Mouse (Mus musculus) ES-E14 (cell line): ENCODE measurements around the gene Ropn1l. TPM values are rescaled to one million over a fixed set of nuclear protein-coding genes. Genes with fewer than 3 reads are reported as not detected.

ENCODE experiments used
- DNase-seq: peaks from one replicate; pipeline ENCODE4 v3.0.0-alpha.2; 2013; ENCODE audit warnings: low read depth, low spot score
- H3K27ac ChIP-seq: 2 replicates; pipeline ENCODE4 v1.5.1; 2012; ENCODE audit warnings: low read depth, mild to moderate bottlenecking, low read length, moderate library complexity, mixed read lengths; ENCODE audit not compliant: poor library complexity, insufficient read depth, severe bottlenecking
- H3K36me3 ChIP-seq: 2 replicates; pipeline ENCODE4 v1.6.1; 2012; ENCODE audit warnings: mild to moderate bottlenecking, low read length, moderate library complexity, mixed read lengths; ENCODE audit not compliant: control insufficient read depth, poor library complexity, insufficient read depth, severe bottlenecking
- H3K4me1 ChIP-seq, 2 experiments: fragments of 150-350 bp in 1 of 2; sonication (generic) in 1 of 2; 2 replicates each; pipeline ENCODE4 v1.6.1; 2012; ENCODE audit warnings: low read length in 2 of 2, mild to moderate bottlenecking in 1 of 2, mixed read lengths in 1 of 2; ENCODE audit not compliant: control insufficient read depth in 2 of 2, insufficient read depth in 2 of 2, poor library complexity in 1 of 2
- H3K4me3 ChIP-seq, 2 experiments: fragments of 150-350 bp in 1 of 2; sonication (generic) in 1 of 2; 2 replicates each; pipeline ENCODE4 v1.5.1; 2012; ENCODE audit warnings: low read length in 2 of 2, low read depth in 1 of 2, mild to moderate bottlenecking in 1 of 2, mixed read lengths in 1 of 2; ENCODE audit not compliant: insufficient read depth in 1 of 2, poor library complexity in 1 of 2, severe bottlenecking in 1 of 2
- H3K9ac ChIP-seq: 2 replicates; pipeline ENCODE4 v1.6.1; 2012; ENCODE audit warnings: low read depth, mild to moderate bottlenecking, low read length, mixed read lengths; ENCODE audit not compliant: poor library complexity, insufficient read depth, severe bottlenecking
- H3K9me3 ChIP-seq: fragments of 150-350 bp; sonication (generic); 2 replicates; pipeline ENCODE4 v1.6.1; 2012; ENCODE audit warnings: low read depth, mild to moderate bottlenecking, low read length; ENCODE audit not compliant: control insufficient read depth, insufficient read depth
- CHD2 ChIP-seq: IDR thresholded peaks from 2 replicates; pipeline ENCODE4 v1.6.1; 2014; ENCODE audit warnings: mild to moderate bottlenecking, low read depth, low read length, inconsistent platforms
- HCFC1 ChIP-seq: IDR thresholded peaks from 2 replicates; pipeline ENCODE4 v1.6.1; 2012; ENCODE audit warnings: low read length, inconsistent platforms, borderline replicate concordance; ENCODE audit not compliant: insufficient read depth
- MAFK ChIP-seq: IDR thresholded peaks from 2 replicates; pipeline ENCODE4 v1.6.1; 2014; ENCODE audit warnings: mild to moderate bottlenecking, low read depth, low read length, inconsistent platforms; ENCODE audit not compliant: insufficient read depth
- ZC3H11A ChIP-seq: IDR thresholded peaks from 2 replicates; pipeline ENCODE4 v1.6.1; 2012; ENCODE audit warnings: low read depth, mild to moderate bottlenecking, inconsistent platforms, low read length, borderline replicate concordance
- ZNF384 ChIP-seq: IDR thresholded peaks from 2 replicates; pipeline ENCODE4 v1.6.1; 2012; ENCODE audit warnings: low read depth, low read length, inconsistent platforms
- in situ Hi-C, 2 experiments: fragments of 600-800 bp; cut with MboI; formaldehyde crosslinking; loops; one replicate each; pipeline ENCODE4 v1.15.1; 2025; ENCODE audit warnings: low sequenced_read_pairs in 2 of 2, inconsistent platforms in 1 of 2; ENCODE audit not compliant: unreplicated experiment in 2 of 2
- total RNA-seq: library from RNA; depleted of rRNA; stranded (reverse); fragments of 300-350 nt; gene quantifications from 2 replicates; pipeline ENCODE4 v1.2.3, GENCODE M21; 2012

The Ropn1l gene
- total RNA-seq, 1 experiment = not detected

- Histone ChIP-seq H3K36me3 (no peaks in the 10 kb centered on the region), H3K9me3 (no peaks in the 10 kb centered on the region), H3K4me3 (peak overlapping the region; percentile 47 to 53; a peak in 3 of 4 replicates), H3K27ac (peak overlapping the region; percentile 68; the same call in 1 of the 2 replicates), H3K4me1 (peaks cover 11 to 26% of the 10 kb centered on the region in 2 experiments; a peak in 3 of 4 replicates), H3K9ac (peak overlapping the region; percentile 50; the same call in 1 of the 2 replicates)
- DNase-seq = no peak
- in situ Hi-C loops = loop anchor here in 1 of 2 experiments (10.0 kb wide), 1 partner anchor 93 kb away; no protein-coding TSS in a partner anchor
- TF ChIP-seq HCFC1 = no peak
- no peak for TF ChIP-seq MAFK
- TF ChIP-seq ZC3H11A = no peak
- no peak for TF ChIP-seq CHD2
- no peak for TF ChIP-seq ZNF384
Observed at GRCm38 (mm10) chr15:31417796-31418685, 35.5 kb downstream of the Ropn1l start.

- Histone ChIP-seq H3K9me3 (no peaks in the 10 kb centered on the region), H3K4me3 (peak overlapping the region; percentile 22 to 53; a peak in 2 of 4 replicates), H3K9ac (peak overlapping the region; percentile 50; the same call in 1 of the 2 replicates), H3K4me1 (peaks cover 12 to 26% of the 10 kb centered on the region in 2 experiments; a peak in 3 of 4 replicates), H3K27ac (peak overlapping the region; percentile 68; the same call in 1 of the 2 replicates), H3K36me3 (no peaks in the 10 kb centered on the region)
- in situ Hi-C loops = loop anchor here in 1 of 2 experiments (10.0 kb wide), 1 partner anchor 93 kb away; no protein-coding TSS in a partner anchor
- no peak for TF ChIP-seq ZC3H11A
- no peak for TF ChIP-seq CHD2
- no peak for TF ChIP-seq ZNF384
- TF ChIP-seq MAFK = no peak
- no peak for TF ChIP-seq HCFC1
- no peak for DNase-seq
Observed at GRCm38 (mm10) chr15:31417409-31417795, 36.1 kb downstream of the Ropn1l start.

DNA sequence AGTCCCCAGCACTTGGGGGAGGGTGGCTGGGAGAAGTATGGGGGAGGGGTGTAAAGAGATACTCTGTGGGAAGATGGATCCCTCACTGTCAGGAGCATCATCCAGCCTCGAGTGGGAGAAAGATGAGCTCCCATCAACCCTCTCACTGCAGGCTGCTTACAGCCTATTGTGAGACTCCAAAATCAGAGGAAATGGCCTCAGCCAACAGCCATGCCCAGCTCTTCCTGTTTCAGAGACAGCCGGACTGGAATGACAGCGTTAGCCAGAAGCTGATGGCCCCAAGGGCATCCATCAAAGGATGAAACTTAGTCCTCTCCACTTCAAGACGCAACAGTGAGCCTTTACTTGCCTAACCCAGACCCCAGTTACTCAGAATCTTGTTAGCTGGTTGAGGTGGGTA lies 38.4 kb downstream of the Ropn1l start:
- DNase-seq = no peak
- Histone ChIP-seq H3K9ac (no peak overlapping the region; the same call in 1 of the 2 replicates), H3K9me3 (no peaks in the 10 kb centered on the region), H3K36me3 (no peaks in the 10 kb centered on the region), H3K27ac (peak overlapping the region; percentile 29; the same call in 1 of the 2 replicates), H3K4me1 (peaks cover 12 to 29% of the 10 kb centered on the region in 2 experiments; a peak in 3 of 4 replicates), H3K4me3 (peak overlapping the region in 1 of 2 experiments; percentile 14; a peak in 1 of 4 replicates)
- no peak for TF ChIP-seq ZC3H11A
- no peak for TF ChIP-seq MAFK
- TF ChIP-seq HCFC1 = no peak
- no peak for TF ChIP-seq CHD2
- TF ChIP-seq ZNF384 = no peak
- in situ Hi-C loops = loop anchor here in 1 of 2 experiments (10.0 kb wide), 1 partner anchor 90 kb away; no protein-coding TSS in a partner anchor

DNA sequence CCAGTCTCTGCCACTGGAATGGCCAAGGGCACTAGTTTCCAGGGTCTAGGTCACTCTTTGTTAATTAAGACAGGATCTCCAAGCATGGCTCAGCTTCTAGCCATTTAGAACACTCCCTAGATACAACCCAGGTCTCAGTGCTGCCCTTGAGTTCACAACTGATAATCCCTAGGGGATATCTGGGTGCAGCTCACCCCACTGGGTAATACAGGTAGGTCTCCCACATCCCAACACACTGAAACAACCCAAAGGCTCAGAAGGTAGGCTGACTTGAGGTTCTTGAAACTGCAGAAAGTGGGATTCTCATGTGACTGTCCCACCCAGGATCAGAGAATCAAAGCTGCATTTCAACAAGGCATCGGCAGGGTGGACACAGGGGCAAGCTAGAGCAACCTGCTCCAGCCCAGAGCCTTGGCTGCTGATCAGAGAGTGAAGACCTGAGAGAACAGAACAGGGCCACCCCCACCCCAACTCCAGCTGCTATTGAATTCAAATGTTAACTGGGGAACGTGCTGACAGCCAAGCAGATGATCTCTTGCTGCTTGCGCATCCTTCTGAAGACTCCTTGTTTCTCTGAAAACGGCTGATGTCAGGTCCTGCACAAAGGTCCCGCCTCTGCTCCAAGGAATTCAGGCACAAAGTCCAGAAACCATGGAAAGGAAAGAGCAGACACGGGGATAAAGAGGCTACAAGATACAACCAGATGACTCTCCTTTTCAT lies 39.2 kb downstream of the Ropn1l start:
- in situ Hi-C loops = loop anchor here in 1 of 2 experiments (10.0 kb wide), 1 partner anchor 90 kb away; no protein-coding TSS in a partner anchor
- Histone ChIP-seq H3K9me3 (no peaks in the 10 kb centered on the region), H3K9ac (peak overlapping the region; percentile 28; the same call in 1 of the 2 replicates), H3K4me3 (peak overlapping the region in 1 of 2 experiments; percentile 9; a peak in 1 of 4 replicates), H3K27ac (peak overlapping the region; percentile 72; the same call in 1 of the 2 replicates), H3K4me1 (peaks cover 12 to 29% of the 10 kb centered on the region in 2 experiments; a peak in 3 of 4 replicates), H3K36me3 (no peaks in the 10 kb centered on the region)
- TF ChIP-seq HCFC1 = no peak
- TF ChIP-seq MAFK = no peak
- TF ChIP-seq ZC3H11A = no peak
- no peak for TF ChIP-seq ZNF384
- no peak for TF ChIP-seq CHD2
- DNase-seq = no peak
